ENCODE assay signal across 10 mouse cellular contexts in the genomic region with DNA sequence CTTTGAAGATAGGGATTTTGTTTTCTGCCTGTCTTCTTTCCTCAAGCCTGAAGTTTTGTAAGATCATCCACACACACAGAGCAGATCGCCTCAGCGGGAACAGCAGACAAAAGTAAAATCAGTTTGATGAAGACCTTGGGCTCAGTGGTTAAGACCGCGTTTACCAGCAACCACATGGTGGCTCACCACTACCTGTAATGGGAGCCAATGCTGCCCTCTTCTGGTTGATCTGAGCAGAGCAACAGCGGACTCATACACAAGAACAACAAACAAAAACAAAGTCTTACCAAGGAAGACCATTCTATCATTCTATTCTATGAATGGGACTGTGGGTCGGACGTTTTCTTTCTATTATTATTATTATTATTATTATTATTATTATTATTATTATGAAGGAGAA. TPM values are rescaled to one million over a fixed set of nuclear protein-coding genes. Genes with fewer than 3 reads are reported as not detected.
DNase-seq lines count a peak whose midpoint lies in the region; ATAC-seq and TF ChIP-seq lines count a peak whose summit lies in the region.
"Had no signal": no experiment of that assay in that cellular context is flagged by ENCODE, and none has a peak within 500 bp of the region (broad histone marks: within the 10 kb centered on the region; RNA-seq: fewer than 3 reads in every experiment).

No protein-coding gene starts in this region.

- peaks cover 5% of the 10 kb centered on the region; the same call in 1 of the 2 replicates for H3K9me3 ChIP-seq in heart, embryonic 12.5 days (replicated peaks)
- no peaks in the 10 kb centered on the region for H3K9me3 ChIP-seq in embryonic facial prominence, embryonic 10.5 days
- no peaks in the 10 kb centered on the region for H3K9me3 ChIP-seq in lung, embryonic 14.5 days (ENCODE audit: low read depth, low read length)
- H3K9me3 ChIP-seq: embryonic facial prominence, embryonic 12.5 days; limb, embryonic 12.5 days had no signal

- no peak for ATAC-seq in heart, embryonic 12.5 days (ENCODE audit: insufficient number of reproducible peaks, low FRiP score)
- no peak for ATAC-seq in lung, embryonic 14.5 days (ENCODE audit: insufficient read depth)

- H3K27ac ChIP-seq in heart, embryonic 12.5 days (ENCODE audit: poor library complexity, severe bottlenecking), result no peak overlapping the region
- H3K27ac ChIP-seq in embryonic facial prominence, embryonic 10.5 days (replicated peaks), result no peak overlapping the region
- no peak overlapping the region for H3K27ac ChIP-seq in lung, embryonic 14.5 days (ENCODE audit: low read depth)
- H3K27ac ChIP-seq: embryonic facial prominence, embryonic 12.5 days; limb, embryonic 12.5 days had no signal

- no peak overlapping the region for H3K4me3 ChIP-seq in heart, embryonic 12.5 days
- H3K4me3 ChIP-seq in embryonic facial prominence, embryonic 10.5 days, result no peak overlapping the region
- H3K4me3 ChIP-seq in lung, embryonic 14.5 days (ENCODE audit: low read depth, low read length), result no peak overlapping the region
- H3K4me3 ChIP-seq: embryonic facial prominence, embryonic 12.5 days; limb, embryonic 12.5 days had no signal

- H3K36me3 ChIP-seq in heart, embryonic 12.5 days, result no peaks in the 10 kb centered on the region
- 0 out of 2 replicates have a peak, but pooled peaks cover under 1% of the 10 kb centered on the region for H3K36me3 ChIP-seq in embryonic facial prominence, embryonic 10.5 days (replicated peaks)
- no peaks in the 10 kb centered on the region for H3K36me3 ChIP-seq in lung, embryonic 14.5 days (ENCODE audit: insufficient read depth)
- H3K36me3 ChIP-seq: embryonic facial prominence, embryonic 12.5 days; limb, embryonic 12.5 days had no signal

- WGBS in heart, embryonic 12.5 days, result 26% methylated on average over 7 of the region's 7 CpGs
- 38% methylated on average over 7 of the region's 7 CpGs for whole genome bisulfite sequencing in embryonic facial prominence, embryonic 10.5 days
- 36% methylated on average over 7 of the region's 7 CpGs for WGBS in lung, embryonic 14.5 days

- no peak overlapping the region for H3K9ac ChIP-seq in heart, embryonic 12.5 days
- H3K9ac ChIP-seq in lung, embryonic 14.5 days, result no peak overlapping the region
- H3K9ac ChIP-seq: embryonic facial prominence, embryonic 12.5 days; limb, embryonic 12.5 days had no signal

- H3K27me3 ChIP-seq in heart, embryonic 12.5 days (replicated peaks), result no peaks in the 10 kb centered on the region
- H3K27me3 ChIP-seq in embryonic facial prominence, embryonic 10.5 days (replicated peaks; ENCODE audit: low read depth, poor library complexity, severe bottlenecking), result no peaks in the 10 kb centered on the region
- no peaks in the 10 kb centered on the region for H3K27me3 ChIP-seq in lung, embryonic 14.5 days (ENCODE audit: insufficient read depth, low read length)
- H3K27me3 ChIP-seq: embryonic facial prominence, embryonic 12.5 days; limb, embryonic 12.5 days had no signal

- peak; percentile 80 for TF ChIP-seq CTCF in lung, embryonic 14.5 days (IDR thresholded peaks at IDR 0.05; ENCODE audit: low read depth)

- peak; percentile 93 for DNase-seq in heart, adult 11 months
- peak; percentile 77 for DNase-seq in CD4-positive helper T cell, adult 2 months (ENCODE audit: low read depth, low spot score)
- peak; percentile 51 for DNase-seq in adrenal gland, adult 8-10 months
- DNase-seq in embryonic facial prominence, embryonic 10.5 days (ENCODE audit: low spot score), result peak; percentile 70
- DNase-seq in kidney, adult 9 months, result peak; percentile 77
- peak; percentile 83 for DNase-seq in lung, embryonic 14.5 days
- peak; percentile 17 to 64 for DNase-seq in spleen, postnatal 10 days (ENCODE audit: low spot score in 2 of 2)

- H3K4me2 ChIP-seq in heart, embryonic 12.5 days, result no peak overlapping the region
- H3K4me2 ChIP-seq in lung, embryonic 14.5 days, result no peak overlapping the region
- H3K4me2 ChIP-seq: embryonic facial prominence, embryonic 12.5 days; limb, embryonic 12.5 days had no signal

- peaks cover 2% of the 10 kb centered on the region; the same call in 1 of the 2 replicates for H3K4me1 ChIP-seq in heart, embryonic 12.5 days (replicated peaks)
- peaks cover 10% of the 10 kb centered on the region for H3K4me1 ChIP-seq in embryonic facial prominence, embryonic 10.5 days
- H3K4me1 ChIP-seq in lung, embryonic 14.5 days (ENCODE audit: insufficient read depth), result no peaks in the 10 kb centered on the region
- H3K4me1 ChIP-seq: embryonic facial prominence, embryonic 12.5 days; limb, embryonic 12.5 days had no signal

RNA-seq across cellular contexts. Expression of gene Slirp, which starts 27.0 kb away (rescaled TPM):
- polyA plus RNA-seq in heart, embryonic 12.5 days (2016; fragmentation: Nextera tagmentation; extraction: Ambion mirVana), result 249 and 268 TPM in 2 replicates
- total RNA-seq in adrenal gland, adult 8-10 months (2022), result 100 to 1,000 TPM; 156 to 205 (median 191) TPM
- polyA plus RNA-seq in embryonic facial prominence, embryonic 10.5 days (2016; fragmentation: Nextera tagmentation; extraction: Ambion mirVana), result 311 and 324 TPM in 2 replicates
- 287 and 308 TPM in 2 replicates for polyA plus RNA-seq in lung, embryonic 14.5 days (2014; fragmentation: Nextera tagmentation; extraction: Ambion mirVana)

RNA-seq across cellular contexts. Expression of gene Alkbh1, which starts 27.1 kb away (rescaled TPM):
- 36.6 and 40.0 TPM in 2 replicates for polyA plus RNA-seq in heart, embryonic 12.5 days (2016; fragmentation: Nextera tagmentation; extraction: Ambion mirVana)
- 10 to 100 TPM; 16.4 to 28.3 (median 21.9) TPM for total RNA-seq in adrenal gland, adult 8-10 months (2022)
- polyA plus RNA-seq in embryonic facial prominence, embryonic 10.5 days (2016; fragmentation: Nextera tagmentation; extraction: Ambion mirVana), result 69.6 and 76.0 TPM in 2 replicates
- 49.8 and 62.9 TPM in 2 replicates for polyA plus RNA-seq in lung, embryonic 14.5 days (2014; fragmentation: Nextera tagmentation; extraction: Ambion mirVana)

RNA-seq across cellular contexts. Expression of gene Sptlc2, which starts 28.5 kb away (rescaled TPM):
- polyA plus RNA-seq in heart, embryonic 12.5 days (2016; fragmentation: Nextera tagmentation; extraction: Ambion mirVana), result 73.3 and 76.4 TPM in 2 replicates
- total RNA-seq in adrenal gland, adult 8-10 months (2022), result 100 to 1,000 TPM; 224 to 333 (median 255) TPM
- polyA plus RNA-seq in embryonic facial prominence, embryonic 10.5 days (2016; fragmentation: Nextera tagmentation; extraction: Ambion mirVana), result 58.5 and 61.8 TPM in 2 replicates
- polyA plus RNA-seq in lung, embryonic 14.5 days (2014; fragmentation: Nextera tagmentation; extraction: Ambion mirVana), result 94.6 and 103 TPM in 2 replicates

RNA-seq across cellular contexts. Expression of gene Snw1, which starts 55.4 kb away (rescaled TPM):
- polyA plus RNA-seq in heart, embryonic 12.5 days (2016; fragmentation: Nextera tagmentation; extraction: Ambion mirVana), result 85.7 and 86.1 TPM in 2 replicates
- 100 to 1,000 TPM in 1 of 4 experiments, 10 to 100 TPM in 3; 76.4 to 103 (median 91.9) TPM for total RNA-seq in adrenal gland, adult 8-10 months (2022)
- 159 and 166 TPM in 2 replicates for polyA plus RNA-seq in embryonic facial prominence, embryonic 10.5 days (2016; fragmentation: Nextera tagmentation; extraction: Ambion mirVana)
- polyA plus RNA-seq in lung, embryonic 14.5 days (2014; fragmentation: Nextera tagmentation; extraction: Ambion mirVana), result 126 and 131 TPM in 2 replicates

Comparison
In these comparisons a context has a peak if more than half of its experiments do, and no peak if none do; other contexts are left out.
1. DNase-seq: peak in every context shown above with its lines; median percentile 93 in heart, adult 11 months; 83 in lung, embryonic 14.5 days; 77 in CD4-positive helper T cell, adult 2 months; 77 in kidney, adult 9 months; 70 in embryonic facial prominence, embryonic 10.5 days; 51 in adrenal gland, adult 8-10 months; 40 in spleen, postnatal 10 days.